Mouse (Mus musculus) stomach, postnatal 0 days (tissue): ENCODE data around the gene Prss44.
A peak's percentile ranks its signal among the peaks of the same experiment; 100 is the strongest.

ENCODE experiments used
- CTCF ChIP-seq: IDR thresholded peaks from 2 replicates; pipeline ENCODE4 v1.5.1; 2016; ENCODE audit warnings: antibody characterized with exemption, low read depth, mild to moderate bottlenecking, moderate library complexity
- EP300 ChIP-seq: optimal IDR thresholded peaks from 2 replicates; pipeline ENCODE3; 2016; ENCODE audit warnings: antibody characterized with exemption

- TF ChIP-seq CTCF (peak; percentile 83), EP300 (no peak)
These were observed 32.5 kb upstream of the Prss44 start for GRCm38 (mm10) chr9:110781256-110781721.
